Mouse (Mus musculus) lung, postnatal 4 days (tissue): Measurements from ENCODE around the gene Mllt1.

Experiments used
- DNase-seq, 2 experiments: peaks; one replicate each; pipeline ENCODE4 v3.0.0; 2021

Gene Mllt1

GRCm38 (mm10) chr17:56935363-56936131, at the start of gene Mllt1:
TSS of gene Mllt1 (minus strand) at chr17:56935415.
- DNase-seq = peak; percentile 99

DNA sequence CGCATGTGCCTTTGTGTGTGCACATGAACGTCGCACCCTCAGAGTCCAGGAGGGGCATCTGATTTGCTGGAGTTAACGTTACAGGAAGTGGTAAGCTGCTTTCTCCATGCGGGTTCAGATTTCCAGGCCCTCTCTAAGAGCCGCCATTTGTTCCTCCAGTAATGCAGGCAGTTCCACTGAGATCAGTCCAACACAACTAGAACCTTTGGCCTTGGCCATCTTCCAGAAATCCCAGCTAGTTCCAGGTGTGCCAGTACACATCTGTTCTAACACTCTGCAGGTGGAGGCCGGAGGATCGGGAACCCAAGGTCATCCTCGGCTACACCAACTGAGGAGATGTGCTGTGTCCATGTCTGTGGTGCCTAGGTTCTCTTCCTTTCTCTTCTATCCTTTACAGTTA, 49.7 kb upstream of the Mllt1 start:
- peak in 1 of 2 experiments; percentile 17 for DNase-seq

- no peak for DNase-seq
Measured at GRCm38 (mm10) chr17:56982013-56982412, 46.8 kb upstream of the Mllt1 start, which contains the start of gene Acer1. TSS of gene Acer1 (minus strand) at chr17:56982126.

GRCm38 (mm10) chr17:56981049-56981448, 45.8 kb upstream of the Mllt1 start:
- no peak for DNase-seq

DNA sequence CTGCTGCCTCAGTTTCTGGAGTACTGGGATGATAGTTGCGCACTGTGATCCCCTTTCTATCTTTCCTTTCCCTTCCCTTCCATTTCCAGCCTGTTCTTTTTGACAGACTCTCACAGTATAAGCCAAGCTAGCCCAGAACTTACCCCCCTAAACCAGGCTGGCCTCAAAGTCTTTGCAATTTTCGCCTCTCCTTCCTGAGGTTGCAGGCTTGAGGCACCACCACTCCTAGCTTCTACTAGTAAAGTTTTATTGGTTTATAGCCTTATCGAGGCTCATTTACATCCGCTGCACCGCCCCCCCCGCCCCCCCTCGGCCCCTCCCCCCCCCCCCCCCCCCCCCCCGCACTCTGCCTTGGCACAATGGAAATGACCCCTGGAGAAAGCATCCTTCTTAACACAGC, 44.3 kb upstream of the Mllt1 start:
- DNase-seq = no peak

DNA sequence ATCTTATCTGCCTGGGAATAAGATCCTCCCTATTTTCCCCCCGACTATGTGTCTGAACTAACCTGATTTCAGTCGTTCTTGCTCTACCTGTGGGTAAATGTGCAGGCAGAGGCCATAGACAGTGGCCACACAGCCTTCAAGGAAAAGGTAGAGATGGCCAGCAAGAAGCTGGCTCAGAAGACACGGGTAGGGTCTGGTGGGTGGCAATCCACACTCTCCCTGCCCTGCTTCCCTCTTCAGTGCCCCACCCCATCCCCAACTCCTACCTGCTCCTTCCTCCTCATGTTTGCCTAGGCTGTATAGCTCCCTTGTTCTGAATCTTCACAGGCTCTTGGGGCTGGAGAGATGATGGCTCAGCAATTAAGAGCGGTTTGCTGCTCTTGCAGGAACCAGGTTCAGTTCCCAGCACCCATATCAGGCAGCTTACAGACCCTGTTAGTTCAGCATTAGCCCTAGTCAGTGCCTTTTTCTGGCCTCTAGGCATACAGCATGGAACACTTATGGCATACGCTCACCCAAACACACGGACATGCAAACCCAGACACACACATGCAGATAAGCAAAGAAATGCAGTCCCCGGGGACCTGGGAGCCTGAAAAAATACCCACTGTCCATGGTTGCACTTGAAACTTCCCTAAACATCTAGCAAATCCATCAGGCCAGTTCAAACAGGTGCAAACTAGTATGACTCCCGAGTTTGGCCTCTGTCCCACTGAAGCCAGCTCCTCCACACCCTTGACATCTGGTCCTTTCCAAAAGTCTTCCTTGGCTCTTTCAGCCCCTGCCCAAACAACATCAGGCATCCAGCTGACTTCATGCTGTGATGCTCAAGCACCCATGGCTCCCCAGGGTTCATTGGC, 41.5 kb upstream of the Mllt1 start:
- peak in 1 of 2 experiments; percentile 3 for DNase-seq

- no peak for DNase-seq
Measured at GRCm38 (mm10) chr17:56975391-56975790, 40.2 kb upstream of the Mllt1 start.

- DNase-seq = no peak
Measured at GRCm38 (mm10) chr17:56974708-56975240, 39.6 kb upstream of the Mllt1 start.

DNA sequence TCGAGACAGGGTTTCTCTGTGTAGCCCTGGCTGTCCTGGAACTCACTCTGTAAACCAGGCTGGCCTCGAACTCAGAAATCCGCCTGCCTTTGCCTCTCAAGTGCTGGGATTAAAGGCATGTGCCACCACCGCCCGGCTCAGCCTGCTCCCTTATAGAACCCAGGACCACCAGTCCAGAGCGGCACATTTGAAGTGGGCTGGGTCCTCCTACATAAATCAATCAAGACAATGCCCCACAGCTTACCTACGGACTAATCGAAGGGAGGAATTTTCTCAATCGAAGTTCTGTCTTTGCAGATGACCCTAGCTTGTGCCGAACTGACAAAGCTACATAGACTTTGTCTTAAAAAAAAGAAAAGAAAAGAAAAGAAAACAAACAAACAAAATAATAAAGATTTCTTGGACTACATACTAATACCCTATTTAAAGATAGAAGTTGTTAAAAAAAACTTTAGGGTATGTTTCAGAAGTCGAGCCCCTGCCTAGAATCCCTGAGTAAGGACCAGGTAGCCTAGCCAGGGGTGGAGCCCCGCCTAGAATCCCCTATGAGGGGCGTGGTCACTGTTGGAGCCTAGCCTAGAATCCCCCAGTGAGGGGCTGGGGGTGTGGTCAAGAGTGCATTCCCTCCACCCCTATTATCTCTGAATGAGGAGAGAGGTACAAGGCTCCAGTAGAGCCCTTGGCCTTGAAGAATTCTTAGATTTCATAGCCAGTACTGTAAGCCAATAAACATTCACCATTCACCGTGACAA, 38.9 kb upstream of the Mllt1 start:
- no peak for DNase-seq

DNA sequence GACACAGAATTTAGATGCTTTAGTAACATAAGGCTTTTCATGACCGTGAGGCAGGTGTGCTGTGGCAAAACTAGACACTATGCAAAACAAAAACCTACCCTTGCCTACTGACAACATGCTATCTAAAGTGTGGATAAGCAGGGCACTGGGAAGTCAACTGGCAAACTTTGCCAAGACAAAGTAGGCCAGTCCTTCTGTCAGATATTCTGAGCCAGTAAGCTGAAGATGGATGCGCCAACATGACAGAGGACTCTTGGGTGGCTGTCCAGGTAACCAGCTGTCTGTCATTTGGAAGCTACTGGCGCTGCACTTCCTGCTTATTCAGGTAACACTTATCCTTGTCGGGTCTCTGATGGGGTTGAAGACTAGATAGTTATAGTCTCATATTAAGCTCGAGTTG, 34.9 kb upstream of the Mllt1 start:
- DNase-seq = no peak

- DNase-seq = no peak
Measured at GRCm38 (mm10) chr17:56969321-56969720, 34.1 kb upstream of the Mllt1 start.

DNA sequence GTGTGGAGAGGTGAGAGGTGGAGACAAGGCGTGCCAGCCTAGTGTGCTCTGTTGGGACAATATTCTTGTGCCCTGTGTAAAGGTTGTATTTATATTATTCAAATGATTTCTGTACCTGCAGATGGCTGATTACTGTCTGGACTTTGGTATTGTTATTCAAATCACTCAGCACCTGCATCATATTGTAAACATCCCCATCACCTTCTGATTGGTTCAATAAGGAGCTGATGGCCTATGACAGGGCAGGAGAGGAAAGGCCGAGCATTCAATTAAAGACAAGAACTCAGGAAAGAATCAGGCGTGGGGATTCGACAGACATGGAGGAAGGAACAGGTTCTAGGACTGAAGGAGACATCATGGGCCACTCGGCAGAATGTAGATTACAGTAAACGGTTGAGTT, 28.4 kb upstream of the Mllt1 start:
- no peak for DNase-seq

GRCm38 (mm10) chr17:56962642-56963405, 27.6 kb upstream of the Mllt1 start:
- no peak for DNase-seq

DNA sequence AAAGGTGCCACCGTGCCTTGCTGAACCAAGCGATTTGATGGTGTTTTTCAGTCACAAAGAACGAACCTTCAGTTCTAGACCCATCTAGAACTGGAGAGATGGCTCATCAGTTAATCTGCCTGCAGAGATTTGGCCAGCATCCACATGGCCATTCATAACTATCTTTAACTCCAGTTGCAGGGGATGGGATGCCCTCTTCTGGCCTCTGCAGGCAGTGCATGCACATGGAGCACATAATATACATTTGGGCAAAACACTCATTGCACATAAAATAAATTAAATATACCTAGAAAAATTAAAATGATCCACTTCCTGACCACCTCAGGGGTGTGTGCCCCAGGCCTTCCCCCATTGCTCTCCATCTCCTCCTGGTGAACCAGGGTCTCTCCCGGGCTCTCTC, 26.7 kb upstream of the Mllt1 start:
- DNase-seq = no peak

GRCm38 (mm10) chr17:56958667-56959066, 23.5 kb upstream of the Mllt1 start:
- no peak for DNase-seq

GRCm38 (mm10) chr17:56957763-56958429, 22.7 kb upstream of the Mllt1 start:
- peak; percentile 55 to 65 for DNase-seq

GRCm38 (mm10) chr17:56954871-56955270, 19.7 kb upstream of the Mllt1 start:
- no peak for DNase-seq

GRCm38 (mm10) chr17:56952639-56953038, 17.4 kb upstream of the Mllt1 start:
- no peak for DNase-seq

- peak in 1 of 2 experiments; percentile 75 for DNase-seq
Measured at GRCm38 (mm10) chr17:56950915-56951314, 15.7 kb upstream of the Mllt1 start.

DNA sequence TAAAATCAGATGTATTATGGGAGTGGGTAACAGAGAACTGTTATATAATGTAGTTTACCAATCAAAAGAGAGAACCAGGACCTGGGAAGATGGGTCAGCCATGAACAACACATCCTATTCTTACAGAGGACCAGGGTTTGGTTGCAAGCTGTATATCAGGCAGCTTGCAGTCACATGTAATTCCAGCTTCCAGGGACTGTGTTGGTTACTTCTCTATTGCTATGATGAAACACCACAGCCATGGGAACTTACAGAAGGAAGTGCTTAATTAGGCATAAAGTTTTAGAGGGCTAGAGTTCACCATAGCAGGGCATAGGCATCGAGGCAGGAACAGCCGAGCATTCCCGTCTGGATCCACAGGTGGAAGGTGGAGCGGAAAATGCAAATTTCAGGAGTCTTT, 3.5 kb upstream of the Mllt1 start:
- DNase-seq = no peak

GRCm38 (mm10) chr17:56936731-56937130, 1.5 kb upstream of the Mllt1 start:
- DNase-seq = no peak
